Mouse (Mus musculus) kidney, postnatal 10 days (tissue): ENCODE measurements at regions not wholly inside any gene's neighbourhood (a gene's known extent, or its start where the extent isn't known, plus 50 kb on each side); places are given as distances from the start of the nearest gene placed in this dataset.

Source experiments
- DNase-seq: peaks from one replicate; pipeline ENCODE4 v3.0.0; 2021; ENCODE audit warnings: mixed read lengths

DNA sequence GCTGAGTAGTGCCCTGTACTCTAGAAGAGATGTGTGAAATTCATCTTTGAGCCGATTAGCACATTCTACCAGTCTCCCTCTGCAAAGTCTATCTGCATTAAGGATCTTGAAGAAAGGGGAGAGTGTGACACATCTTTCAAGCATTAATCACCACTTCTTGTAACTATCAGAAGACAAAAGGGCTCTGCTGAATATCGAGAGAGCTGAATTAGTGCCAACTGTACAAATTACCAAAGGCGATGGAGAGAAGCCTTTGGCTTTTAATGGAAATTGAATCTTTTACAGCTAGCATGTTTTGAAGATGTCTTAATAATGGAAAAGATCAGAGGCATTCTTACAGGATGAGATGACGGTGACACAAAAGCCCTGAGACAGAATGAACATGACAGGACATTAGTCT lies 97.2 kb upstream of the Pam start:
- DNase-seq, result no peak

DNA sequence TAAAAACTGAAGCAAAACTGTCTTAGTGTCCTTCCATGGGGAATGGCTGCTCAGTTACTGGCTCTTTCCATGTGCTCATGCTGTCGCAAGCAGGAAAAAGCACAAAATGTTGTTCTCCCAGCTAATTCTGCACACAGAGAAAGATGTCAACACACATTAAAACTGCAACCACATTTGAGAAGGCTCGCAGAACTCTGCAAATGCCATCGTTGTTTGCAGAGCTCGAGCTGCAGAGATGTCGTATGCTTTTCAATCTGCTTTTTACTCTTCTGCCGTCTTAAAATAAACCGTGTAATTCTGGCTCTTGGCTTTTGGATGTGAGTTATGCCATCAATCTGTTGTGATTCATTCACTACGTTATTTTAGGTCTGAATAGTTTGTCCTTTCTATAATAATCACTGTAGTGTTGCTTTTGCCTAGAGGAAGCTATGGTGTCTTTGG lies 96.6 kb upstream of the Pam start:
- DNase-seq, result no peak

DNA sequence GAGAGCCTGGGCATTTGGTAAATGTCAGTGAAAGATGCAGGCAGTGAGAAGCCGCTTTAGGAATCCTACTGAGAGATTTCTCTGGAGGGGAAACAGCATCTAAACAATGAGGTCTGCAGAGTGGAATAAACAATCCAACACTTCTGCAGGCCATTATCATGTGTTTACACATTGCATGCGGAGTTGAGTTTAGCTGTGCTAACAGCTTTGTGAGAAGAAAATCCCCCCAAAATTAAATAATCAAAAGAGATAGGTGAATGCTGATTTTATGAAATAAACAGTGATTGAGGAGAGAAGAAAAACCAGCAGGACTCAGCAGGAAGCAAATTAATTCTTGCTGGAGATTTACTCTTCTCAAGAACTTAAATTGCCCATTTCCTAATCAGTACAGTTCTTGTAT lies 95.9 kb upstream of the Pam start:
- DNase-seq, result no peak

DNA sequence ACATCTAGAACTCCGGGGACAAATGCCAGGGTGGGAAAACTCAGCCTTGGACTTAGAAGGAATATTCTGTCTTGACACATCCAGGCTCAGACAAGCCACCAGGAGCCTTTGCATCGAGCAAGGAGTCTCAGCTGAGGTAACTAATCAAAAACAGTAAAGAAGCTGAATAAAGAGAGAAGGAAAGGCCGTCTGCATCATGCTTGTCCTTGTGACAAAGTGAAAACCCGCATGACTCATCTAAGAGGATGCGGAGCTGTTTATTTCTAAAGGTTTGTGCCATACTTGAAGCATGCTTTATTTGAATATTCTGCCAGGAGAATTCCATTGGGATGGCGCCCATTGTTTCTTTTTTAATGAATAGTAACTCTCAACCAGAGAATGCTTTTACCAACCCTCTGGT lies 95.3 kb upstream of the Pam start:
- no peak for DNase-seq

- DNase-seq, result peak; percentile 34
Measured at GRCm38 (mm10) chr1:98189991-98190471, 94.6 kb upstream of the Pam start.

GRCm38 (mm10) chr1:98180372-98180771 lies 84.9 kb upstream of the Pam start:
- no peak for DNase-seq

DNA sequence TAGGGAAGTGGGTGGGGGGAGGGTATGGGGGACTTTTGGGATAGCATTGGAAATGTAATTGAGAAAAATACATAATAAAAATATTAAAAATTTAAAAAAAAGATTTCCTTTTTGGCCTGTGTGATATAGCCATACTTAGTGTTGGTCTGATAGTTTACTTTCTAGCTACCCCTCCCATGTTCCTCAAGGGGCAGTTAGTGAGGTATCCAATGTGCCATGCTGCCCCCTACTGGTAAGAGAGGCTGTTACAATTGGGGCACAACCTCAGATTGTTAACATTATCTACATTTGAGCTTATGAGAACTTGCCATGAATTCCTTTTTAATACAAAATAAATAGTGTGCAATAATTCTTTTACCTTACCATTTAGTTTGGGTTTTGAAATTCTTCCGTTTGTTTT lies 83.6 kb upstream of the Pam start:
- peak; percentile 76 for DNase-seq

DNA sequence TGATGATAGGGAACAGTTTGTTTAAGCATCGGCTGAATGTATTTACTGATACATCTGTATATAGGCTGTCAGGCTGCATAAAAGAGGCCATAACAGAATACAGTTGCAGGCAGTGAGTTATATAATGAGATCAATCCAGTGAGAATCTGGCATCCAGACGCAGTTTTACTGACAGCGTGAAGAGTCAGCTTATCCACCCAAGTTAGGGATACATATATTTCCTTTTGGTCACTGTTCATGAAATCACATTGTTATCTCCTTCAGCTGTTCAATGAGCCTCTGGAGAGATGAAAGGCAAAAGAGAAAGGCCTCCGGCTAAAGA lies 79.3 kb upstream of the Pam start:
- no peak for DNase-seq

GRCm38 (mm10) chr1:98173907-98174810 lies 78.7 kb upstream of the Pam start:
- no peak for DNase-seq

DNA sequence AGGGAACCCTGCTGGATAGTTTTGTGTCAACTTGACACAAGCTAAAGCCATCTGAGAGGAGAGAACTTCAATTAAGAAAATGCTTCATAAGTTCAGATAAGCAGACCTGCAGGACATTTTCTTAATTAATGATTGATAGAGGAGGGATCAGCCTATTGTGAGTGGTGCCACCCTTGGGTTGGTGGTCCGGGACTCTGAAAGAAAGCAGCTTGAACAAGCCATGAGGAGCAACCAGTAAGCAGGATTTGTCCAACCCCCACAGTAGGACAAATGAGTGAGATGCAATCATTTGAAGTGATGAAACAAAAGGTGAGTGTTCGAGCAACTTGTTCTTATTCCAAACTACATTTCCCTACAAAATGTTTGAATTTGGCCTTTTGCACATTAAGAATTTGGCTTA lies 78.0 kb upstream of the Pam start:
- no peak for DNase-seq

GRCm38 (mm10) chr1:98171291-98171690 lies 75.8 kb upstream of the Pam start:
- DNase-seq, result no peak

GRCm38 (mm10) chr1:98169352-98169751 lies 73.9 kb upstream of the Pam start:
- DNase-seq, result no peak

DNA sequence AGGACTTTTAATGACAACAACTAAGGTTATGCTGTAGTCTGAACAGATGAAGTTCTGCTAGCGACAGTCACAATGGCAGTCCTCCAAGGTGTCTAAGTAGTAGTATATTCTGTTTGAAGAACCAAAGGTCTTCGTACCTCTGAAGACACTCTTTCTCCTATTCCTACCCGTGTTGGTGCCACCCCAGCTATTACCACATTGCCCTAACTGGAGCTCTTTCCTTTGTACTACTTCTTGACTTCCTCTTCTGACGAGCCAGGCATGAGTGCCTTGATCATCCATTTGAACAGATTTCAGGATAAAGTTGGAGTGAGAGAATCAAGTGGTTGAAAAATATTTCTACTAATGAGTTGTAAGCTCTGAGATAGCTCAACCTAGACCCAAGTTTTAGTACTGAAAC lies 72.4 kb upstream of the Pam start:
- no peak for DNase-seq

DNA sequence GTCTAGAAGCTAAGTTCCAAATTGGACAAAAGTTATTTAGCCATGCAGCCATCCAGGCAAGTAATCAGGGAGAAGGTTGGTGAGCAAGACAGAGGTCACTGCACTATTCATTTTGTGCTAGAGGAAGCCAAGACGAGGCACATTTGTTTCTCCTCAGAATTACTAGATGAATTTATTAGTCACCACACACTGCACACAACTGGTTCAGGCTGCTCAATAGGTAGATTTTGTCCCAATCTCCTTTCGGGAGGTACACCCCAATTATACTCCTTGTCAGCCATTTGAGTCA lies 67.1 kb upstream of the Pam start:
- no peak for DNase-seq

- no peak for DNase-seq
Measured at GRCm38 (mm10) chr1:98161882-98162638, 66.6 kb upstream of the Pam start.

GRCm38 (mm10) chr1:98158969-98159368 lies 63.5 kb upstream of the Pam start:
- no peak for DNase-seq

DNA sequence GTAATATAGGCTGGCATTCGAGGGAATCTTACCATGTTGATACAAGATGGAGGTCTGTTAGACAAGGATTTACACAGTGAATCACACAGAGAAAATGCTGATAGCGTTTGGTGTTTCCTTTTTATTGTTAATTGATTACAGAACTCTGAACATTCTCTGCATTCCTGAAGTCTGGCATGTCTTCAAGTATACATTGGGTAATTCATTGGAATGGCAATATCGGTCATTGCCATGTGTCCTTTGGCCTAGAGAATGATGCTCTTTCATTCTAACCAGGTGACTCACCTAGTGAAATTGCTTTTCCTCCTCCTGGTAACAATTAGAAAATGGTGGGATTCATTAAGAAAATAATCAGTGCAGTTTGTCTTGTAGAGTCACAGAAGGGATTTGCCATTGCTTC lies 51.9 kb upstream of the Pam start:
- DNase-seq, result no peak
